Mouse (Mus musculus) intestine, embryonic 16.5 days (tissue): ENCODE results near the gene Nfyc. TPM values are rescaled to one million over a fixed set of nuclear protein-coding genes. Genes with fewer than 3 reads are reported as not detected.

Source experiments
- ATAC-seq: fragments of 200-750 bp; cut with Nextera tagmentation; 2 replicates; pipeline ENCODE4 v1.8.0; 2017; ENCODE audit warnings: moderate TSS enrichment, moderate library complexity
- H3K27ac ChIP-seq: fragments of 300-500 bp; sonication (generic); 2 replicates; pipeline ENCODE4 v1.5.1; 2014; ENCODE audit warnings: mild to moderate bottlenecking, low read length
- H3K27me3 ChIP-seq: fragments of 300-500 bp; sonication (generic); replicated peaks from 2 replicates; pipeline ENCODE4 v1.6.1; 2014; ENCODE audit warnings: low read length, control low read depth, mixed read lengths; ENCODE audit not compliant: control insufficient read depth, insufficient read depth
- H3K36me3 ChIP-seq: fragments of 300-500 bp; sonication (generic); 2 replicates; pipeline ENCODE4 v1.6.1; 2014; ENCODE audit warnings: low read length, control low read depth; ENCODE audit not compliant: control insufficient read depth, insufficient read depth
- H3K4me1 ChIP-seq: fragments of 300-500 bp; sonication (generic); 2 replicates; pipeline ENCODE4 v1.6.1; 2014; ENCODE audit warnings: low read length, control low read depth, mixed read lengths; ENCODE audit not compliant: control insufficient read depth, insufficient read depth
- H3K4me2 ChIP-seq: fragments of 300-500 bp; sonication (generic); 2 replicates; pipeline ENCODE4 v1.6.1; 2014; ENCODE audit warnings: low read depth, low read length, control low read depth
- H3K4me3 ChIP-seq: fragments of 300-500 bp; sonication (generic); 2 replicates; pipeline ENCODE4 v1.5.1; 2014; ENCODE audit warnings: mild to moderate bottlenecking, low read length
- H3K9ac ChIP-seq: fragments of 300-500 bp; sonication (generic); 2 replicates; pipeline ENCODE4 v1.6.1; 2014; ENCODE audit warnings: low read depth, low read length
- H3K9me3 ChIP-seq: fragments of 300-500 bp; sonication (generic); 2 replicates; pipeline ENCODE4 v1.6.1; 2016; ENCODE audit warnings: low read length, control low read depth; ENCODE audit not compliant: control insufficient read depth
- WGBS: fragments of 180-500 bp; shearing (Covaris S2); extraction: QIAGEN DNeasy Blood & Tissue Kit; methylation state at CpG from one replicate; pipeline ENCODE4 v1.1.7; 2014; 5-methylcytosine and 5-hydroxymethylcytosine counted together
- polyA plus RNA-seq: library from polyadenylated mRNA; unstranded; fragments of >200 nt; fragmentation: Nextera tagmentation; extraction: Ambion mirVana; gene quantifications from 2 replicates; pipeline ENCODE4 v1.2.1, GENCODE M21; 2015

Nfyc gene
- polyA plus RNA-seq, 1 experiment from 2014 or later, result 85.8 TPM

- 5% methylated on average over 37 of the region's 53 CpGs for WGBS
- H3K27me3 ChIP-seq, result peaks cover 46% of the 10 kb centered on the region
Observed at GRCm38 (mm10) chr4:120746552-120747150, 84.7 kb downstream of the Nfyc start.

GRCm38 (mm10) chr4:120745731-120746551 is 85.4 kb downstream of the Nfyc start:
- Histone ChIP-seq H3K4me1 (peaks cover 8% of the 10 kb centered on the region; the same call in 1 of the 2 replicates), H3K4me3 (peak overlapping the region; percentile 70), H3K27me3 (peaks cover 40% of the 10 kb centered on the region), H3K36me3 (no peaks in the 10 kb centered on the region), H3K9ac (no peak overlapping the region), H3K9me3 (no peaks in the 10 kb centered on the region), H3K4me2 (peak overlapping the region; percentile 100; the same call in 1 of the 2 replicates), H3K27ac (no peak overlapping the region)
- WGBS, result 47% methylated on average over 10 of the region's 10 CpGs
- no peak for ATAC-seq

More at GRCm38 (mm10) chr4:120746552-120747150, 84.7 kb downstream of the Nfyc start:
- Histone ChIP-seq H3K4me2 (peak overlapping the region; percentile 100), H3K4me1 (peaks cover 8% of the 10 kb centered on the region; the same call in 1 of the 2 replicates), H3K9ac (peak overlapping the region; percentile 66), H3K9me3 (no peaks in the 10 kb centered on the region), H3K36me3 (no peaks in the 10 kb centered on the region), H3K4me3 (peak overlapping the region; percentile 70), H3K27ac (no peak overlapping the region)
- ATAC-seq, result peak; percentile 53

GRCm38 (mm10) chr4:120743636-120744035 is 87.7 kb downstream of the Nfyc start:
- Histone ChIP-seq H3K9ac (no peak overlapping the region), H3K9me3 (no peaks in the 10 kb centered on the region), H3K4me2 (no peak overlapping the region), H3K4me3 (no peak overlapping the region), H3K4me1 (peaks cover 6% of the 10 kb centered on the region; the same call in 1 of the 2 replicates), H3K27me3 (peaks cover 22% of the 10 kb centered on the region), H3K36me3 (no peaks in the 10 kb centered on the region), H3K27ac (no peak overlapping the region)
- ATAC-seq, result no peak
- 55% methylated on average over 3 of the region's 3 CpGs for WGBS

- H3K27me3 ChIP-seq, result peaks cover 1% of the 10 kb centered on the region; the same call in 1 of the 2 replicates
- 59% methylated on average over 6 of the region's 6 CpGs for whole genome bisulfite sequencing
- ATAC-seq, result no peak
- H3K4me1 ChIP-seq, result no peaks in the 10 kb centered on the region
- H3K27ac ChIP-seq, result no peak overlapping the region
- no peak overlapping the region for H3K4me3 ChIP-seq
- no peaks in the 10 kb centered on the region for H3K36me3 ChIP-seq
- H3K4me2 ChIP-seq, result no peak overlapping the region
- no peak overlapping the region for H3K9ac ChIP-seq
- no peaks in the 10 kb centered on the region for H3K9me3 ChIP-seq
Observed at GRCm38 (mm10) chr4:120741303-120741702, 90.1 kb downstream of the Nfyc start.

GRCm38 (mm10) chr4:120734012-120734622 is 97.3 kb downstream of the Nfyc start:
- H3K4me1 ChIP-seq, result peaks cover 10% of the 10 kb centered on the region
- H3K4me3 ChIP-seq, result no peak overlapping the region
- H3K36me3 ChIP-seq, result no peaks in the 10 kb centered on the region
- H3K9ac ChIP-seq, result no peak overlapping the region
- ATAC-seq, result no peak
- peaks cover 2% of the 10 kb centered on the region; the same call in 1 of the 2 replicates for H3K27me3 ChIP-seq
- H3K9me3 ChIP-seq, result no peaks in the 10 kb centered on the region
- WGBS, result 71% methylated on average over 5 of the region's 5 CpGs
- H3K4me2 ChIP-seq, result no peak overlapping the region
- H3K27ac ChIP-seq, result no peak overlapping the region

GRCm38 (mm10) chr4:120732737-120733136 is 98.6 kb downstream of the Nfyc start:
- WGBS, result 67% methylated on average over 6 of the region's 6 CpGs
- Histone ChIP-seq H3K4me3 (no peak overlapping the region), H3K4me2 (no peak overlapping the region), H3K27ac (no peak overlapping the region), H3K9ac (no peak overlapping the region), H3K4me1 (peaks cover 10% of the 10 kb centered on the region), H3K27me3 (peaks cover 2% of the 10 kb centered on the region; the same call in 1 of the 2 replicates), H3K36me3 (no peaks in the 10 kb centered on the region), H3K9me3 (no peaks in the 10 kb centered on the region)
- ATAC-seq, result no peak

GRCm38 (mm10) chr4:120731030-120731644 is 100.2 kb downstream of the Nfyc start:
- H3K9ac ChIP-seq, result peak overlapping the region; percentile 66
- no peak overlapping the region for H3K27ac ChIP-seq
- peak overlapping the region; percentile 98 for H3K4me2 ChIP-seq
- H3K4me3 ChIP-seq, result peak overlapping the region; percentile 59
- peaks cover 2% of the 10 kb centered on the region; the same call in 1 of the 2 replicates for H3K27me3 ChIP-seq
- ATAC-seq, result peak; percentile 91
- H3K36me3 ChIP-seq, result no peaks in the 10 kb centered on the region
- H3K9me3 ChIP-seq, result no peaks in the 10 kb centered on the region
- 2% methylated on average over 40 of the region's 40 CpGs for WGBS
- H3K4me1 ChIP-seq, result peaks cover 10% of the 10 kb centered on the region

GRCm38 (mm10) chr4:120730574-120730973 is 100.8 kb downstream of the Nfyc start:
- Histone ChIP-seq H3K9ac (peak overlapping the region; percentile 66; the same call in 1 of the 2 replicates), H3K4me2 (peak overlapping the region; percentile 98), H3K27me3 (peaks cover 2% of the 10 kb centered on the region; the same call in 1 of the 2 replicates), H3K4me3 (peak overlapping the region; percentile 59), H3K4me1 (peaks cover 12% of the 10 kb centered on the region), H3K9me3 (no peaks in the 10 kb centered on the region), H3K27ac (no peak overlapping the region), H3K36me3 (no peaks in the 10 kb centered on the region)
- WGBS, result 29% methylated on average over 6 of the region's 6 CpGs
- ATAC-seq, result peak; percentile 45

- peaks cover 2% of the 10 kb centered on the region; the same call in 1 of the 2 replicates for H3K27me3 ChIP-seq
- no peak overlapping the region for H3K27ac ChIP-seq
- no peak overlapping the region for H3K4me3 ChIP-seq
- ATAC-seq, result no peak
- H3K9ac ChIP-seq, result no peak overlapping the region
- 56% methylated on average over 6 of the region's 6 CpGs for WGBS
- no peak overlapping the region for H3K4me2 ChIP-seq
- H3K9me3 ChIP-seq, result no peaks in the 10 kb centered on the region
- peaks cover 13% of the 10 kb centered on the region for H3K4me1 ChIP-seq
- no peaks in the 10 kb centered on the region for H3K36me3 ChIP-seq
Observed at GRCm38 (mm10) chr4:120730146-120730545, 101.2 kb downstream of the Nfyc start.
